Mouse (Mus musculus) cerebellum, postnatal 14 days (tissue): ENCODE data around the gene Sipa1l2.
"Not testable (repeated sequence)": the region's sequence is repeated elsewhere in the genome, so short reads cannot be mapped to it uniquely, and the experiment has no call there.

Experiments used
- DNase-seq, 2 experiments: peaks; one replicate each; pipeline ENCODE4 v3.0.0; 2021; ENCODE audit warnings: mixed read lengths in 2 of 2

Sipa1l2 gene

GRCm38 (mm10) chr8:125533709-125534108 lies 35.9 kb downstream of the Sipa1l2 start:
- DNase-seq: no peak

GRCm38 (mm10) chr8:125532953-125533352 lies 36.7 kb downstream of the Sipa1l2 start:
- no peak for DNase-seq

- no peak for DNase-seq
These were observed 37.4 kb downstream of the Sipa1l2 start for GRCm38 (mm10) chr8:125532177-125532576.

- no peak for DNase-seq
These were observed 38.0 kb downstream of the Sipa1l2 start for GRCm38 (mm10) chr8:125531640-125532039.

- DNase-seq: no peak
These were observed 38.5 kb downstream of the Sipa1l2 start for GRCm38 (mm10) chr8:125531088-125531438.

GRCm38 (mm10) chr8:125530187-125531087 lies 39.2 kb downstream of the Sipa1l2 start:
- no peak for DNase-seq

- no peak for DNase-seq
These were observed 40.6 kb downstream of the Sipa1l2 start for GRCm38 (mm10) chr8:125529019-125529418.

- DNase-seq: no peak
These were observed 41.7 kb downstream of the Sipa1l2 start for GRCm38 (mm10) chr8:125527941-125528340.

GRCm38 (mm10) chr8:125526999-125527398 lies 42.6 kb downstream of the Sipa1l2 start:
- DNase-seq: no peak

- no peak for DNase-seq
These were observed 43.0 kb downstream of the Sipa1l2 start for GRCm38 (mm10) chr8:125526582-125526981.

- peak in 1 of 2 experiments; percentile 48 for DNase-seq
These were observed 45.1 kb downstream of the Sipa1l2 start for GRCm38 (mm10) chr8:125524479-125524878.

GRCm38 (mm10) chr8:125523213-125523612 lies 46.4 kb downstream of the Sipa1l2 start:
- DNase-seq: peak in 1 of 2 experiments; percentile 64

- no peak for DNase-seq
These were observed 47.5 kb downstream of the Sipa1l2 start for GRCm38 (mm10) chr8:125522151-125522550.

- DNase-seq: no peak
These were observed 48.5 kb downstream of the Sipa1l2 start for GRCm38 (mm10) chr8:125521087-125521486.

- not testable (repeated sequence) for DNase-seq
These were observed 49.3 kb downstream of the Sipa1l2 start for GRCm38 (mm10) chr8:125520308-125520707.

- DNase-seq: peak in 1 of 2 experiments; percentile 63
These were observed 50.7 kb downstream of the Sipa1l2 start for GRCm38 (mm10) chr8:125518951-125519350.

GRCm38 (mm10) chr8:125518301-125518700 lies 51.3 kb downstream of the Sipa1l2 start:
- DNase-seq: no peak

- no peak for DNase-seq
These were observed 52.2 kb downstream of the Sipa1l2 start for GRCm38 (mm10) chr8:125517397-125517796.

- peak; percentile 39 to 62 for DNase-seq
These were observed 53.3 kb downstream of the Sipa1l2 start for GRCm38 (mm10) chr8:125516115-125516905.

- peak; percentile 36 to 50 for DNase-seq
These were observed 53.9 kb downstream of the Sipa1l2 start for GRCm38 (mm10) chr8:125515665-125516064.

- no peak for DNase-seq
These were observed 55.7 kb downstream of the Sipa1l2 start for GRCm38 (mm10) chr8:125513935-125514334.

GRCm38 (mm10) chr8:125513242-125513866 lies 56.3 kb downstream of the Sipa1l2 start:
- DNase-seq: peak in 1 of 2 experiments; percentile 51

- DNase-seq: no peak
These were observed 57.0 kb downstream of the Sipa1l2 start for GRCm38 (mm10) chr8:125512561-125512960.
